Mouse (Mus musculus): ENCODE data around the gene Ryr3.
"Not testable (repeated sequence)": the region's sequence is repeated elsewhere in the genome, so short reads cannot be mapped to it uniquely, and the experiment has no call there.

Ryr3 gene

GRCm38 (mm10) chr2:113094088-113094487 lies 122.8 kb downstream of the Ryr3 start:
- DNase-seq = no peak

- DNase-seq = no peak
Observed at GRCm38 (mm10) chr2:113092756-113093155, 124.1 kb downstream of the Ryr3 start.

- DNase-seq = not testable (repeated sequence)
Observed at GRCm38 (mm10) chr2:113091316-113091715, 125.6 kb downstream of the Ryr3 start.

- DNase-seq = no peak
Observed at GRCm38 (mm10) chr2:113076396-113076795, 140.5 kb downstream of the Ryr3 start.

GRCm38 (mm10) chr2:113059367-113059766 lies 157.5 kb downstream of the Ryr3 start:
- no peak for DNase-seq

- DNase-seq = no peak
Observed at GRCm38 (mm10) chr2:113058914-113059313, 158.0 kb downstream of the Ryr3 start.

GRCm38 (mm10) chr2:113058116-113058515 lies 158.8 kb downstream of the Ryr3 start:
- DNase-seq = no peak

- DNase-seq = no peak
Observed at GRCm38 (mm10) chr2:113055591-113055990, 161.3 kb downstream of the Ryr3 start.

- no peak for DNase-seq
Observed at GRCm38 (mm10) chr2:113049831-113050230, 167.1 kb downstream of the Ryr3 start.

- DNase-seq = no peak
Observed at GRCm38 (mm10) chr2:113036550-113036949, 180.3 kb downstream of the Ryr3 start.

- DNase-seq = no peak
Observed at GRCm38 (mm10) chr2:113030689-113031088, 186.2 kb downstream of the Ryr3 start.

GRCm38 (mm10) chr2:113019896-113020295 lies 197.0 kb downstream of the Ryr3 start:
- DNase-seq = no peak

GRCm38 (mm10) chr2:113018278-113018677 lies 198.6 kb downstream of the Ryr3 start:
- no peak for DNase-seq

GRCm38 (mm10) chr2:113016236-113016635 lies 200.7 kb downstream of the Ryr3 start:
- DNase-seq = no peak

- no peak for DNase-seq
Observed at GRCm38 (mm10) chr2:113008961-113009740, 207.7 kb downstream of the Ryr3 start.

GRCm38 (mm10) chr2:112998498-112998897 lies 218.4 kb downstream of the Ryr3 start:
- no peak for DNase-seq

GRCm38 (mm10) chr2:112982908-112983510 lies 233.9 kb downstream of the Ryr3 start:
- no peak for DNase-seq

GRCm38 (mm10) chr2:112966807-112967625 lies 249.9 kb downstream of the Ryr3 start:
- DNase-seq = no peak

- DNase-seq = no peak
Observed at GRCm38 (mm10) chr2:112948931-112949330, 268.0 kb downstream of the Ryr3 start.

GRCm38 (mm10) chr2:112931776-112932175 lies 285.1 kb downstream of the Ryr3 start:
- DNase-seq = no peak

GRCm38 (mm10) chr2:112913796-112914195 lies 303.1 kb downstream of the Ryr3 start:
- no peak for DNase-seq

- no peak for DNase-seq
Observed at GRCm38 (mm10) chr2:112912611-112913010, 304.3 kb downstream of the Ryr3 start.

GRCm38 (mm10) chr2:112910579-112910978 lies 306.3 kb downstream of the Ryr3 start:
- no peak for DNase-seq

- DNase-seq = no peak
Observed at GRCm38 (mm10) chr2:112909142-112909541, 307.8 kb downstream of the Ryr3 start.
